Mouse (Mus musculus) induced T-regulatory cell, adult 2 months (primary cell): Measurements from ENCODE around the gene Sval1.

Experiments
- DNase-seq: peaks from one replicate; pipeline ENCODE4 v3.0.0-alpha.2; 2012; ENCODE audit warnings: low read depth

The Sval1 gene

GRCm38 (mm10) chr6:41951330-41951729 lies at the start of gene Sval1:
TSS of gene Sval1 (plus strand) at chr6:41951630.
- no peak for DNase-seq

DNA sequence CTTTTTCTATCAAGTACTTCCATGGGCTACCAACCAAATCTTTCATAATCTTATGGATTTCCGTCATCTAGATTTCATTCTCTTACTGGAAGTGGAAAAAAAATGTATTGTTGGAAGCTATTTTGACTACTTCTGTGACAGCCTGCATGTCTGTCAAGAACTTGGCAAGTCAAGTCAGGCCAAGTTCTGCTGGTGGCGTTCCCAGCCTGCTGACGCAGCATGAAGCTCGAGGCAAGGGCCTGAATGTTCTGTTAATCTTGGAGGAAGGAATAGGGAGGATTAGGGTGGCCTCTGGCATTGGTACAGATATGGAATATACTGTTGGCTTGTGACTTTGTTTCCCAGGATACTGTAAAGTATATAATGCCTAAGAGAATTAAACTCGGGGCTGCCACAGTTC lies 39.8 kb upstream of the Sval1 start:
- DNase-seq: no peak

- DNase-seq: no peak
Measured at GRCm38 (mm10) chr6:41914883-41915282, 36.5 kb upstream of the Sval1 start.

GRCm38 (mm10) chr6:41967840-41968239 lies 16.4 kb downstream of the Sval1 start, which contains the start of gene Sval3:
TSS of gene Sval3 (plus strand) at chr6:41968140.
- DNase-seq: no peak
